Mouse (Mus musculus): Measurements from ENCODE around the gene Kcnip1.

Gene Kcnip1

GRCm38 (mm10) chr11:33655221-33655620, 337.7 kb downstream of the Kcnip1 start:
- DNase-seq = no peak

GRCm38 (mm10) chr11:33654485-33654884, 338.5 kb downstream of the Kcnip1 start:
- no peak for DNase-seq

- DNase-seq = no peak
These were observed 343.6 kb downstream of the Kcnip1 start for GRCm38 (mm10) chr11:33649358-33649757.

- DNase-seq = no peak
These were observed 355.8 kb downstream of the Kcnip1 start for GRCm38 (mm10) chr11:33637107-33637506.

- DNase-seq = no peak
These were observed 365.7 kb downstream of the Kcnip1 start for GRCm38 (mm10) chr11:33627136-33627742.

DNA sequence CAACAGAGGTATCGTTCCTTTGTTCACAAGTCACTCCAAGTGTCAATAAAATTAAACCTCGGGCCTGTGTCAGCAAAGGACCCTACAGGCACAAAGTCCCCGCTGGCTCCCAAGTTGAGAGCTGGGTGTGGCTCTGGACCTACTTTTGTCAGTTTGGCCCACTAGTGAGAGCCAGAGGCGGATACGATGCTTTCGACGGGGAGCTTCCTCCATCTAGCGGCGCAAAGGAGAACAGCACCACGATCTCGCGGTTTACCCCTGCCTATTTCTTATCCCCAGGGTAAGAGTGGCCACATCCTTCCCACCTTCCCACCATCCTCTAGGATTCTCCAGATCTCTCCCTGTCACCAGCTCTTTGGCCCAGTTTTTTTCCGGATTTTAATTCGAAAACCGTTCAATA, 378.7 kb downstream of the Kcnip1 start:
- DNase-seq = peak; percentile 40

GRCm38 (mm10) chr11:33607784-33608183, 385.2 kb downstream of the Kcnip1 start:
- DNase-seq = no peak

DNA sequence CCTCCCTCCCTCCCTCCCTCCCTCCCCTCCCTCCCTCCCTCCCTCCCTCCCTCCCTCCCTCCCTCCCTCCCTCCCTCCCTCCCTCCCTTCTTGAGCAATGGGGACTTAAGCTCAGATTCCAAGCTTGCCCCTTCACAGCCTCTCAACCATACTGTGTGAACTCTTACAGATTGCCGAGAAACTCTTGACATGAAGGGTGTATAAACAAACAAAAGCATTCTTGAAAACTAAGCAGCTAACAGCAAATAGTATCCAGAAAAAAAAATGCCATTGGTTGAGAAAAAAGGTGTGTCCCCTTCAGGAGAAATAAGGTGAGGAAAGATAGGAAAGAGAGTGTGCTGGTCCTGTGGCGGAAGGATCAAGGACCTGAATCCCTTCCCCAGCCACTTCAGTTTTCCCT, 389.8 kb downstream of the Kcnip1 start:
- DNase-seq = no peak

DNA sequence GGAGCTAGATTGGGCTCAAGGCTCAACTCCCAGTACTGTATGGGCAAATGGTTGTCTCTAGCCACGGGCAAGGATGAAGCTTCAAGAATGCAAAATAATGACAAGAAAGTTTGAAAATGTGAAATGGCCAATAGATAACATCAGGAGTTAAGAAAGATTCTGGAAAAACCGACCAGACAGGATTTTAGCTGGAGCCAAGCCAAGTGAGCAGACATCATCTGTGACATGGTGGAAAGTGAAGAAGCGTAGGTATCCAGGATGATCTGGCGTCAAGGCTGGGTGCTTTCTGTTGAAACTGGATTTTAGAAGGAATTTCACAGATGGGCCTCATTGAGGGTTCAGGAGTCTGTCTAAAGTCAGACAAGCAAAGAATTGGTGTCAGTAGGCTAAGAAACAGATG, 394.0 kb downstream of the Kcnip1 start, which contains the start of gene D130052B06Rik:
Gene D130052B06Rik, plus strand, starts transcription at position 317 of the 400 bp plus-strand sequence.
- DNase-seq = no peak

DNA sequence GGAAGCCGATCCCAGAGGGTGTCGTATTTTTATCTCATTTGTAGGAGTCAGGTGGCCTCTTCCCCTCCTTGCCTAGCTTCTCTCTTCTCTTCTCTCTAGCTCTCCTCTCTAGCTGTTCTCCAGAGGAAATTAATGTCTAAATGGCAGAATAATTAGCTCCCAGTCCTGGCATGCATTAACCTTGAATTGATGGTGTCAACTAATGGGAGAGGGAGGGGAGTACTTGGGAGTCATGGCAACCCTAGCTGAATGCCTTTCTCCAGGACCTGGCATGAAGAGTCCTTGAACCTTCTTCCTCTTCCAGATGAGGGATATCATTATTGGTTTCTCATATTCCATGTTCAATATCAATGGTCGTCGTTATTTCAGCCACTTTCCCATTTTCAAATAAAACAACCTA, 396.3 kb downstream of the Kcnip1 start:
- DNase-seq = no peak

DNA sequence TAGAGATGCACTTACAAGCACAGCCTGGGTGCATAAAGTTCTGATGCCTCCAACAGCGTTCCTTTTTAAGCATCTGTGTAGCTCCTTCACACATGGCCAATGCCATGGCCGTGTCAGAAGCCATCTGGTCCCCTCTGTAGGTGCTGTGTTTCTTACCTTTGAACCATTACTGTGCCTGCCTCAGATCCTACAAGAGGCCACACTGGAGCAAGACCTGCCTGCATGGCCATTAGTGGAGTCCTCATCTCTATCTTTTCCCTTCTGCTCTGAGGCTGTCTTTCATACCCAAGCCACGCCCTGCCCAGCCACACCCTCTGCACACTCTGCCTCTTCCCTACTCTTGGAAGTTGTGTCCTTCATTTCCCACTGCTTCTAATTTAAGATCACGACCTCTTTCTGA, 400.1 kb downstream of the Kcnip1 start:
- no peak for DNase-seq

GRCm38 (mm10) chr11:33590771-33591170, 402.2 kb downstream of the Kcnip1 start:
- no peak for DNase-seq

DNA sequence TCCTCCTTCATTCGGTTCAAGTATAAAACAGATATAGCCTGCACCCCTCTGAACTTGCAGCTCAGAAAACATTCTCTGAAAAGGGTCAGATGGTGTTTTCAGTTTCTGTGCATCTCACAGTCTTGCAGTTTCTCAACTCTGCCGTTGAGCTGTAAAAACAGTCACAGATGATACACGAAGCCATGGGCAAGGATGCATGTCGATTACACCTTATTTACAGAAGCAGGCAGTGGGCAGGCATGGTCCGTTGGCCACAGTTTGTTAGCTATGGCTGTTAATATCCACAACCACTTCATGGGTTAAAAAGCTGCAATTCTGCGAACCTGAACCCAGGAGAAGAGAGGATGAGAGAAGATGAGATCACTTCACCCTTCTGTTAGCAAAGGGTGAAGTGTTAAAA, 406.3 kb downstream of the Kcnip1 start:
- DNase-seq = no peak

GRCm38 (mm10) chr11:33579621-33580020, 413.3 kb downstream of the Kcnip1 start:
- DNase-seq = no peak
